In the genomic region with DNA sequence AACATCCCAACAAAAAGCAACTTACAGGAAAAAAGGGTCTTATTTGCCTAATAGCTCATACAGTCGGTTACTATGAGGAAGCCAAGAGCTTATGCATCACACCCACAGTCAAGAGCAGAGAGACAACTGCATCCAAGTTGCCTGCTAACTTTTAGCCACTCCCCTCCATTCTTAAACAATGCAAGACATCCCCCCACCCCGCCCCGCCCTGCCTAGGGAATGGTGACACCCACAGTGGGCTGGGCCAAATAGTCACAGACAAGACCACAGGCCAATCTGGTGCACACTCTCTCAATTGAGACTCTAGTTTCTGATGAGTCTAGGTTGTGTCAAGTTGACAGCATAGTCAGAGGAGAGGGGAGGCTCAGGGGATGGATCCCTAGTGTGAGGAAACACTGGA, we compare ENCODE assay signal across 28 mouse cellular contexts.
"Had no signal": no experiment of that assay in that cellular context is flagged by ENCODE, and none has a peak within 500 bp of the region (broad histone marks: within the 10 kb centered on the region; RNA-seq: fewer than 3 reads in every experiment).

No protein-coding gene starts in this region.

- ATAC-seq: hindbrain, postnatal 0 days; intestine, embryonic 16.5 days had no signal

- DNase-seq: gastrocnemius, adult 2 months; gastrocnemius, postnatal 10 days; gastrocnemius, postnatal 25 days; heart, adult 18-20 months; heart, postnatal 10 days; heart, postnatal 4 days; kidney, adult 11 months; kidney, adult 2 months; kidney, adult 9 months; kidney, postnatal 14 days; kidney, postnatal 36 days; layer of hippocampus, adult 9-11 months; layer of hippocampus, postnatal 36 days; liver; liver, embryonic 13.5 days had no signal

- H3K27me3 ChIP-seq: heart, embryonic 12.5 days; hindbrain, embryonic 12.5 days; kidney, embryonic 15.5 days; limb, embryonic 12.5 days; liver, embryonic 13.5 days; liver, embryonic 15.5 days had no signal

- H3K4me3 ChIP-seq: gastrocnemius, adult 2 months; heart, embryonic 10.5 days; heart, embryonic 12.5 days; hindbrain, embryonic 10.5 days; hindbrain, embryonic 12.5 days; kidney, embryonic 15.5 days; limb, embryonic 10.5 days; limb, embryonic 12.5 days; liver, embryonic 13.5 days; liver, embryonic 15.5 days had no signal

- H3K4me1 ChIP-seq: heart, embryonic 10.5 days; heart, embryonic 12.5 days; kidney, embryonic 15.5 days; limb, embryonic 10.5 days; limb, embryonic 12.5 days; liver, embryonic 13.5 days; liver, embryonic 15.5 days had no signal

- H3K9ac ChIP-seq: heart, embryonic 12.5 days; hindbrain, embryonic 12.5 days; hindbrain, embryonic 14.5 days; kidney, embryonic 15.5 days; limb, embryonic 12.5 days; liver, embryonic 13.5 days; liver, embryonic 15.5 days had no signal

- H3K9me3 ChIP-seq: heart, embryonic 10.5 days; hindbrain, embryonic 12.5 days; kidney, embryonic 15.5 days; limb, embryonic 10.5 days; limb, embryonic 12.5 days; liver, embryonic 13.5 days; liver, embryonic 15.5 days had no signal

- H3K4me2 ChIP-seq: heart, embryonic 12.5 days; hindbrain, embryonic 12.5 days; hindbrain, embryonic 14.5 days; kidney, embryonic 15.5 days; limb, embryonic 12.5 days; liver, embryonic 11.5 days; liver, embryonic 13.5 days; liver, embryonic 15.5 days had no signal

- H3K36me3 ChIP-seq: heart, embryonic 10.5 days; heart, embryonic 12.5 days; hindbrain, embryonic 10.5 days; hindbrain, embryonic 12.5 days; kidney, embryonic 15.5 days; limb, embryonic 10.5 days; limb, embryonic 12.5 days; liver, embryonic 13.5 days; liver, embryonic 15.5 days had no signal

- H3K27ac ChIP-seq: gastrocnemius, adult 2 months; heart, embryonic 10.5 days; hindbrain, embryonic 10.5 days; hindbrain, embryonic 12.5 days; hindbrain, embryonic 14.5 days; hindbrain, postnatal 0 days; kidney, embryonic 15.5 days; kidney, postnatal 0 days; limb, embryonic 10.5 days; limb, embryonic 12.5 days; liver, embryonic 13.5 days; liver, embryonic 15.5 days had no signal
